Mouse (Mus musculus): ENCODE measurements around the gene Magi2.

DNA sequence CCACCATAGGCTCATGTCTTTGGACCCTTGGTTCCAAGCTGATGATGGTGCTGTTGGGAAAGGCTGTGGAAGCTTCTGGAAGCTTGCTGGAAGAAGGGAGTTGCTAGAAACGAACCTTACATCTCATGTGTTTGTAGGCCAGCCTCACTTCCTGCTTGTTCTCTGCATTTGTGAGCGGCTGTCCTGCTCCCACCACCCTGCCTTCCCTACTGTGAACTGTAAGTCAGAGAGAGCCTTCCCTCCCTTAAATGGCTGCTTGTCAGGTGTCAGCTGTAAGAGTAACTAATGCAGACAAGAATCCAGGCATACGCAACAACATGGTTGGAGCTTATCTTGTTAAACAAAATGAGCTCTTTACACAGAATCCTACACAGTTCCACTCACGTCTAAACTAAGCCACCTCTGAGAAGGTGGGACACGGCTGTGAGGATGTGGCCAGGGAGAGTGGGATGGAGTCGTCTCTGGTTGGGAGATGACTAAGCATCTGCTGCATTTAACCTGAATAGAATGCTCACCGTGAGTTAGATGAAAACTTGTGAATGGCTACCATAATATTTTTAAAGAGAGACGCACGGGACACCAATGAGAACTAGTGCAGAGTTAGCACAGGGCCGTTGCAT, 1442.0 kb downstream of the Magi2 start:
- TF ChIP-seq CTCF (IDR thresholded peaks at IDR 0.05; ENCODE audit: control insufficient read depth, insufficient read depth, insufficient read length): no peak
- no peak for TF ChIP-seq USF1 (IDR thresholded peaks at IDR 0.05; ENCODE audit: low read depth)
- no peak for TF ChIP-seq CEBPB (IDR thresholded peaks at IDR 0.05; ENCODE audit: low read depth)

All from C2C12 (cell line).